Mouse (Mus musculus) small intestine, adult 2 months (tissue): ENCODE results near the gene Stc2.

Experiments
- CTCF ChIP-seq: fragments of 200-500 bp; IDR thresholded peaks from 2 replicates; pipeline ENCODE4 v1.5.1; 2012; ENCODE audit warnings: low read depth, mild to moderate bottlenecking, control low read depth, inconsistent platforms, low read length, moderate library complexity, mixed read lengths; ENCODE audit not compliant: insufficient replicate concordance, insufficient read length; ENCODE audit errors: extremely low read depth
- POLR2A ChIP-seq: fragments of 200-500 bp; IDR thresholded peaks from 2 replicates; pipeline ENCODE4 v1.6.1; 2012; ENCODE audit warnings: low read depth, mild to moderate bottlenecking, control low read depth, inconsistent platforms, low read length, moderate library complexity

DNA sequence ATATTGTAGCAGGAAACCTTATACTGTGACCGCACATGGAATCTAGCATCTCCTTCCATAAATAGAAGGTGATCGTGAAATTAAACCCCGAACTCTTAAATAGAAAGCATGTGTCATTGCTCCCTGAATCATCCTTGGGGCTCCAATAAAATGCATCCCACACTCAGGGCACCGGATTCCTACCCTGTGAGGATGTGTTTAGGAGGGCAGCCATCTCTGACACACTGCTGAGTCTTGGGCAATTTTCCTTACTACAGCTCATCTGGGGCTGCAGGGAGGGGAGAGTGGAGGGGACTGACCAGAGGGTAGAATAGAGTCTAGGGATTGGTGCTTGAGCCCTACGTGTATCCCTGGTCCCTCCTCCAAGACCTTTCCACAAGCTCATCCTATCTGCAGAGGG lies 12.3 kb upstream of the Stc2 start:
- TF ChIP-seq CTCF: no peak
- TF ChIP-seq POLR2A: no peak
